Mouse (Mus musculus) induced T-regulatory cell, adult 2 months (primary cell): ENCODE measurements at regions not wholly inside any gene's neighbourhood (a gene's known extent, or its start where the extent isn't known, plus 50 kb on each side); places are given as distances from the start of the nearest gene placed in this dataset.
A peak's percentile ranks its signal among the peaks of the same experiment; 100 is the strongest.

Source experiments
- DNase-seq: peaks from one replicate; pipeline ENCODE4 v3.0.0-alpha.2; 2012; ENCODE audit warnings: low read depth

DNA sequence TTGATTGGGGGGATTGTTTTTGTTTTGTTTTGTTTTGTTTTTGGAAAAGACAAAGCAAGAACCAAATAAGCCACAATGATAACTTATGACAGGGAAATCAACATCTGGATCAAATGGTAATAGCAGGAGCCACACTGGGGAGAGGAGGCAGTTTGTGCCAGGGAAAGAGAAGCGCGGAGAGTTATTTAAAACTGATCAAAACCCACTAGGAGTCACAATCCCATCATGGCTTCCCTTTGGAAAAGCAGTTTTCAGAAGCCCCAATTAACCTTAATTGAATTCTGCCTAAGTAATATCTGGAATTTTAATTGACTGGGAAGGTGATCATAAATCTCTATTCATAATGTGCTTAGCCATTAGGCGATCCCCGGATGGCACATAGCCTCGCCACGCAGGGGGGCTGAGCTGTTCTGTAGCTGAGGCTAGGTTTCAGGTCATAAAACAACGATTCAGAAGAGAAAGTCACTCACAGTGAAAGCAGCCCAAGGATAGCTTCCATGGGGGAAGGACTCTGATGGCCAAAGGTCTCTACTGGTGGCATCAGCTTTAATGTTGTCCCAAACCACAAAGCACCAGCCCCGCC, 86.4 kb upstream of the Noct start:
- no peak for DNase-seq

DNA sequence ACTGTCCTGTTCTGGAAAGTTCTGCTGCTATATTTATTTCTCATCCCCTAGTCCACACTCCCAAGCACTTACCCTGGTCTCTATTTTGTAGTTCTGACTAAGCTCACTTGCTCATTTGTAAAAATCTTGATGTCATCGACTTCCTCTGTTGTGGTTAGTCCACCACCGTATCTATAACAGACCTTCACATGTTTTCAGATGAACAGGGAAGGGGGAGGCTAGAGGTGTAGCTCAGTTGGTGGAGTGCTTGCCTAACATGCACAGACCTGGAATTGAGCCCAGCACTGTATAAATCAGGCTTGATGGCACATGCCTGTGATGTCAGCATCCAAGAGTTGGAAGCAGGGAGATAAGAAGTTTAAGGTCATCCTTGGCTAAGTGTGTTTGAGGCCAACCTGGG, 78.3 kb upstream of the Noct start:
- DNase-seq: peak; percentile 40

DNA sequence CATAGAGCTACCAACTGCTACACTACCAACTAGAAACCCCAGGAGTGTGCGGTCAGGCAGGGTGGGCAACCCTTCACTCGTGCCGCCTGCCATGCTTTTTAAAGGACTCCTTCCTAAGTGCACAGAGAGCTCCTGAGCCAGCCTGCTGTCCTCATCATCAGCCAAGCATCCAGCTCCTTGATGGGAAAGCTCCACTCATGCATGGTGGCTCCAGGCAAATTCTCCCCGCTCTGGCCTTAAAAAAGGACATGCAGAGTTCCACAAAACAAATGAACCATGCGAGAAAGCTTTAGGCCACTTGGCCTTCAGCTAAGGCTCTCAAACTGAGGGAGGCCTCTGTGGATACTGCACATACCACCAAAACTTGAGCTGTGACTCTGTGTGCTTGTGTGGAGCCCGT, 74.2 kb upstream of the Noct start:
- no peak for DNase-seq

DNA sequence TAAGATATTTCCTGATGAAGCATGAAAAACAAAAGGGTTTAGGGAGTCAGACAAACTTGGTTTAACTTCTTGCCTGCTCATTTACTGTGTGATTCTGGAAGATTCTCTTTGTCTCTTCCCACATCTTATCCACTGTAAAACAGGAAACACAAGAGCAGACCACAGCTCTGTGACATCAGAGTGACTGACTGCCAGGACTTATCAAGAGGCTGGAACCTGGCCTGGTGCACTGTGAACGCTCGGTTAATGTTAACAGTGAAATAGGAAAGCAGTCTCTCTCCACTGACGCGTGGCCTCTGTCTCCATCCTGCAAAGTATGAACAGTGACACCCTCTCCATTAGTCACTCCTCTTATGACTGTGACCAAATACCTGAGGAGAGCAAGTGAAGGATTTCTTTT, 73.1 kb upstream of the Noct start:
- no peak for DNase-seq

DNA sequence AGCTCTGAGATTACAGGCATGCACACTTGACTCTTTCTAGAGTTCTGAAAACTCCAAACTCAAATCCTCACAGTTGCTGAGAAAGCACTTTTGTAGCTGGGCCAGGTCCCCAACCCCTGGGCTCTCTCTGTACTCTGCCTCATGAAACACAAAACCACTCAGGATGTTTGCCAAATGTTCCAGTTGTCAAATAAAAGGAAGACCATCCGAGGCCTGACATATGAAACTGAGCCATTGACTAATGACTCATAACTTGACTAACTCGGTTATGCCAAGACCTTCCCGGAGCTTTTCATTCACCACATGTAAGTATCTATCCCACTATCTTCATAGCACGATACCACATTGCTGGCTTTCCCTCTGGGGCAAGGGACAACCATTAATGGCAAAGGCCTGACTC, 68.6 kb upstream of the Noct start:
- no peak for DNase-seq

DNA sequence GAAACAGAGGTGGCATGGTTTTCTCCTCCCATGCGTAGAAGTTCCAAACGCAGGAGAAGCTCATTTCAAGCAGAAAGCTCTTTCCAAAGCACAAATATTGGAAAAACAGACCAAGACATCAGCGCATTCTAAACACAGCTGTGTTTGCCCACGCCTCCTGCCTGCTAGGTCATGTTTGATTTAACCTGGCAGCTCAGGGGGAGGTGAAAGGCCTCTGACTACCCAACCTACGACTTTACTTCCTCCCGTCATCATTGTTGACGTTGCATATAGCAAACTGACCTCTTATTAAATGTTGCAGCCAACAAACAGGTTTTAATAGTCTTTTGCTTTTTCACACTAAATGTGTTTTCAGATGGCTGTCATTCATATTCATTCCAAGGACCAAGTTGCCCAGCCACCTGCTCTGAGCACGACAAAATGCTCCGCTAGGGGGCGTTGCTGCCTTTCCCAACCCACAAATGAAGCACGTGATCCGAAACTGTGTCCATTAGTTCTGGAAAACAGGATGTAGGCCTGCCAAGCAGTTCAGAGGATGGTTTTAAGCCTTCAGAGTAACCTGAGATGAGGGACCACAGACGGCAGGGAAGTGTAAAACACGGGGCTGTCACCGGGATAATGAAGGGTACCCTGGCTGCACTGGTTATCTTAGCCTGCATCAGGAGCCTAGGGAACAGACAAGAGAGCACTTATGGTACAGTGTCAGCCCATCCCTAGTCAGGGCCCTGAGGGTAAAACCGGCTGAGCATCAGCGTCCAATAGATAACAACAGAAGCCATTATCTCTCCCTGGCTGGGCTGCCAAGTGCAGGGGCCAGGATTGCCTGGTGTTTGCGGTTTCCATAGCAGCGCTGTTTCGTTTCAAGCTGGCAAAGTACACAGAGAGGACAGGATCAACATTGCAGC, 67.6 kb upstream of the Noct start:
- DNase-seq: peak; percentile 16

DNA sequence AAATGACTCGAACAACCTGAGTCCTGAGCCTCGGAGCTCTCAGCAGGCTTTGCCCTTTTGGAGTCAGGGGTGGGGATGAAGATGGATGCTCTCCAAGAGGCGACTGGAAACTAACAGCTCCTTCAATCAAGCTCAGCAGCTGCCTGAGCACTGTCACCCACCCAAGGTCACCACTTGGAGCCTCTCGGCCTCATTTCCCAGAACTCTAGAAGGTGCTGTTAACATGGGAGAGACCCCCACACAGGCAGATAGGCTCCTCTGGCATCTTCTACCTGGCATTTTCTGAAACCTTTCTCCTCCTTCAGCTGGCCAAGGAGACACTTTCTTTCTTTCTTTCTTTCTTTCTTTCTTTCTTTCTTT, 67.0 kb upstream of the Noct start:
- DNase-seq: no peak

DNA sequence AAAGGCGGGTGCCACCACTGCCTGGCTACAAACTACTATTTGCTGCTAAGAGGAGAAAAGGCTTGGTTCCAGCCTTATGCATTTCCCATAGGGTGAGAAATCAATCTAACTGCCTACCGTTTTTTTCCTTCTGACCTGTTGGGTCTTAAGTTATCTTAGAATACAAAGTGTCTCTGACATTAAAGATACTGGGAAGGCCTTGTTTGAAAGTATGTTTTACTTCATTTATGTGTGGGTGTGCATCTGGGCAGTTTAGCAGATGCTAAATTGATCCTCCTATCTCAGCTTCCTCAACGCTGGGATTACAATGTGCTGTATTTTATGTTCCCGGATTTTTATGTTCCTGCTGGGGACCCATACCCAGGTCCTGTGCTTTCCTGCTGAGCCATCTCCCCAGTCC, 65.8 kb upstream of the Noct start:
- DNase-seq: no peak

DNA sequence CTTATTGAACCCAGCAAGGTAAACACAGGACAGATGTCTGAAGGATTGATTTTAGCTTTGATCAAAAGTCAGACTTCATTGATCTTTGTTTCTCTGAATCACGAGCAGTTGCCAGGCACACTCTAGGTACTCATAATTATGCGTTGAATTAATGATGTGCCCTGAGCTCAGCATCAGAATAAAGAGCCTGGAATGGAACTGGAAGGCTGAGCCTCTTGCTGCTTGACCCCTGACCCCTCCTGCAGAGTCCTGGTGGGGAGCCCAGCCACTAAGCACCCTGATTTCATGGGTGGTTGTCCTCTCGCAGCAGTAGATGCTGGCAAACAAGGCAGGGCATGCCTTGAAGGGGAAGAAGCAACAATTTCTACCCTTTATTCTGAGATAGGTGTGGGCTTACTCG, 64.9 kb upstream of the Noct start:
- DNase-seq: no peak

DNA sequence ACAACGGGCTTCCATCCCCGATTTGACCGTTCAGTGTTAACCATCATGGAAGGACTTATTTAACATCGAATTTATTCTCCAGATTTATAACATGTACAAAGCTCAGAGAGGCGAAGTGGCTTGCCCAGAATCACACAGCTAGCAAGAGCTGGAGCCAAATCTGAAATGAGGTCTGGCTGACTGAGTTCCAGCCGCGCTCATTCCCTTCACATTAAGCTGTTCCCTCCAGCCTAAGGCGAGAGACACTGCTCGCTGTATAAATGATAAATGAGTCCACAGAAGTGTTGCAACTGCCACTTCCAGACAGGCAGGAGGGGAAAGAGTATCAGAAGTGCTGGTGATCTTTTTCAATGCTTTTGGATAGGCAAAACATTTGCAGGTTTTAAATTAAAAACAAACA, 64.4 kb upstream of the Noct start:
- no peak for DNase-seq

DNA sequence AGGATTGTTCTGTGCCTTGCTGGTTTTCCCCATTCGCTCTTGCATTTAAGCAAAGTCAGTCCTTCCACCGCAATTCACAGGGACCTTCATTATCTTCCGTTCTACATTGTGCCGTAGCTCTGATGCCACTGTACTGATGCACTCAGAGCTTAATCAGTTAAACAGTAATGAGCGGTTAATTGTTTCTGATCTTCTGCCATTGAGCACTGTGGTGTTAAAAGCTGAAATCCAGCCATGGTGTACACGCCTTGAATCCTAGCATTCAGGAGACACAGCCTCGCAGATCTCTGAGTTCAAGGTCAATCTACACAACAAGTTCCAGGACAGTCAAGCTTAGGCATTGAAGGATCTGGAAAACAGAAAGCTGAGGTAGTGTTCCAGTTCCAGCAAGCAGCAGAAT, 63.6 kb upstream of the Noct start:
- no peak for DNase-seq

DNA sequence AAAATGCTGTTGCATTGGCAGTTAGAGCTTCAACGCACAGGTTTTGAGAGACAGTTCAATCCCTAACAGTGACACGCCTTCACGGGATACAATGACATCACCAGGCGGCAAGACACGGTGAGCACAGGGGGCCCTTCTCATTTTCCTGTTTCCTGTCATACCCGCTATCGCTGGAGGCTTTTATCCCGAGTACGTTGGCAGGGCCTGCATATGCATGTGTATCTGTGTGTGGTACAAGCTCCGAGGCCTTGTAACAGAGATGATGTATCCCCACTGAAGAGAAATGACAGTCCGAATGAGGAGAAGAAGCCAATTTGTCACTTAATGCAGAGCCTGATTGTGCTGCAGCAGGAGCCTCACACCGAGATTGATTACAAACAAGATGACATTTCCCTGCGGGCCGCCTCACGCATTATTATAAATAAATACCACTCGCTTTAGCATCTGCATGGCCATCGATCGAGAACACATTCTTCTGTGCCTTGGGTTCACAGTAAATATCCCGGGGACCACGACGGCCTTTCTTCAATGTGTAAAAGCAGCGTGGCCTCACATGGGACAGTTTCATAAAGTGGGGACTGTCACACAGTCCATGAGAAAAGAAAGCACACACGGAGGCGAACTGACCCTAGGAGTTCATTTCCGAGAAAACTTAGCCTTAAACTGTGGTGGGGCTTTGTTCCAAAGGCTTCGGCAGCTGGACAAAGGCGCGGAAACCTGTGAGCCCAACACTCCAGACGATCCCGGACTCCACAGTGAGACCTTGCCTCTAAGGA, 54.9 kb upstream of the Noct start:
- no peak for DNase-seq

DNA sequence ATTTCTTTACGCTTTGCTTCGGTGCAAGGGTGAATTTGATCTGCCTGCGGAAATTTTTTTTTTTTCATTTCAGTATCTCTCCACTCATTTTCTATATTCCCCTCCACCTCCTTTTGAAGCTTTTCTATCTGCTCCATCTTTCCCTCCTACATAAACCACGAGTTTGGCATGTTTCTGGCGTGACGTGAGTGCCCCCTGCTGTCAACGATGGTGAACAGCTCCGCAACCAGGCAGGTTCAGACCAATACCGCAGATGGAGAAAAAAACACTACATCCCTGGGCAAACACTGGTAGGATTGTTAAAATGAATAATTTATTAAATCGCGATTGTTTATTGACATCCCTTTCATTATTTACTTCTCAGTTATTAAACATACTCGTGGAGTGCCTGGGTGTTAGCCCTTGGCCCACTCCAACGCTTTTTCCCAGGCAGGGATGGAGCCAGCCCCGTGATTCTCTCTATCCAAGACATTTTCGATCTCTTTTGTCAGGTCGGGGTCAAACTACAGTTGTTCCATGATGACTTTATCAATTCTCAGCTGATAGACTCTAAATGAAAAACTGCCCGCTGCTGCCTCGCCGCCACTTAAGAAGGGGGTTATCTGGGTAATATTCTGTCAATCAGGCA, 53.9 kb upstream of the Noct start:
- DNase-seq: peak; percentile 71
